Mouse (Mus musculus): ENCODE results near the gene Dnajb2.
"Not testable (repeated sequence)": the region's sequence is repeated elsewhere in the genome, so short reads cannot be mapped to it uniquely, and the experiment has no call there.

Gene Dnajb2

DNA sequence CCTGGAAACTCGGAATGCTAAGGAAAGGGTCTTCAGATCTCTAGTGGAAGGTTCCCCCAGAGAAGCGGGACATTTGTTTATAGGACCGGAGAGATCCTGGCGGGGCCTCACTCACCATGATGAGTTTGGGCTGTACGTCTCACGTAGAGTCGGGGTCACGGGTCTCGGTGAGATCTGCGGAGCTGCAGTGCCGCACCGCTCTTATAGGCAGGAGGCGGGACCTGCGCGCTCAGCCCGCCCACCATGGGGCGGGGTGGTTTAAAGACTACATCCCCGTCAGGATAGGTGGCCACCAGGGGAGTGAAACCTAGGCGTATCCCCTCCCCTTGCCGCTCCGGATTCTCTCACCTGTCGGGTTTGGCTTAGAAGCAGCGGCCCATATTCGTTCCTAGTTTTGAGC, 17.1 kb upstream of the Dnajb2 start:
- DNase-seq (ENCODE audit: low spot score), result peak; percentile 86

- DNase-seq (ENCODE audit: low spot score), result no peak
Measured at GRCm38 (mm10) chr1:75219531-75219930, 16.7 kb upstream of the Dnajb2 start, which contains the start of gene Tuba4a. TSS of gene Tuba4a (minus strand) at chr1:75219865.

- DNase-seq (ENCODE audit: low spot score), result no peak
Measured at GRCm38 (mm10) chr1:75221538-75221937, 14.7 kb upstream of the Dnajb2 start.

DNA sequence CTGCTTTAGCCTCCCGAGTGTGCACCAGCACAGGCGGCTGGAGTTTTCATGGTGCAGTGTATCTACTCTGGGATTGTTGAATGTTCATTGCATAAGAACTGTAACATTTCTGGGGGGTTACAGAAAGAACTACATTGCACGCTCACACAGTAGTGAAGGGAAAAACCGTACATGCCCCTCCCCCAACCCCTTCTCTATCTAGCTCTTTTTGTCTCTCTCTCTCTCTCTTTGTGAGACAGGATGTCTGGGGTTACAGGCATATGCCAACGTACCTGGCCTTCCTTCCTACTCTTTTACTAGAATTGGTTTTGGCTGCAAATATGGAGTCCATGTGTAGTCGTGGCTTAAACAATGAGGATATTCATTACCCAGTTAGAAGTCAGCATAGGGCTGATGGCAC, 13.3 kb upstream of the Dnajb2 start:
- no peak for DNase-seq (ENCODE audit: low spot score)

DNA sequence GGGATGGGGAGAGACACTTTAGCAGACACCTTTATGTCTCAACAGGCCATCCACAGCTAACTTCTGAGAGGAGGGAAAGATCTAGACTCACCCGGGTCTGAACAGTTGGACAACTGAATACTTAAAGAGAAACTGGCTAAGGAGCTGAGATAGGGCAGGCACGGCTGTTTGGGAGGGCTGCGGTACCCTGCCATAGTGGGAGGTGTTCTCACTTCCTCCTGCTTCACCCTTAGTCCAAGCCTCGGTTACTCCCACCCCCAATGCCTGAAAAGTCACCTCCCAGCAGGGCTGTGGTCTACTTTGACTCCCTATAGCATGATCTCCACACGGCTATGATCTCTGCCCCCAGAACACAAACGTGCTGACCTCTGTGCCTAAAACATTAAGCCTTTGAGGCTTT, 12.7 kb upstream of the Dnajb2 start:
- no peak for DNase-seq (ENCODE audit: low spot score)

GRCm38 (mm10) chr1:75225473-75225872, 10.7 kb upstream of the Dnajb2 start:
- no peak for DNase-seq (ENCODE audit: low spot score)

DNA sequence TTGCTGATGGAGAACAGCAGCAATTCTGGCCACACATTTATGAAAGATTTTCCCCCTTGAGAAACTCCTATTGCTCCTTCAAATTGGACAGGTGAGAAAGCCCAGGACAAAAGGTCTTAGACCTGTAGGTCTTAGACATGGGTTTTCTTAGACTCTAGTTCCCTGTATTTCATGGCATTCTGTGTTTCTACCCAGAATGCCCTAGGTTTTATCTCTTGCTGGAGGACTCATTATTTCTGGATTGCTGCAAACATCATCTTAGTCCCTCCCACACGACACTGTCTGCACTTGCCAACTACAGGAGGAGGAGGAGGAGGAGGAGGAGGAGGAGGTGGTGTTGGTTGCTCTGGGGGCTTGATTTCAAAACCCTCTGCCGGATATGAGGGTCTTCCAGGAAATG, 10.1 kb upstream of the Dnajb2 start:
- DNase-seq (ENCODE audit: low spot score), result no peak

GRCm38 (mm10) chr1:75227653-75228052, 8.6 kb upstream of the Dnajb2 start:
- no peak for DNase-seq (ENCODE audit: low spot score)

DNA sequence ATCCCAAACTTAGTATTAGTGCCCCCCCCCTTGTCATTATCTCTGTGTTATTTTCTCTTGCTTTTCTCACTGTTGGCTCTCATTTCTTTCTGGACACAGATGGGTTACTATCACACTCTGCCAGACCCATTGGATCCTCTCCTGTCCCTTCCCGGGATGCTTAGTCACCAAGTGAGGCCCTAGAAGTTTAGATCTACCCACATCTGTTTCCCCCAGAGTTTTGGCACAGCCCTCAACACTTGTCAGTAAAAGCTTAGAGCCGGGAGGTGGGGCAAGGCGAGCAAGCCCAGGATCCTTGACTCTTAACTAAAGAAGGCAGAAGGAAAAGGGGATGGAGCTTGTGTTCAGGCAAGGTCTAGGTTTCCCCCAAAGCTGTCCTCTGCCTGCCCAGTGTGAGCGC, 7.0 kb upstream of the Dnajb2 start:
- DNase-seq (ENCODE audit: low spot score), result no peak

- DNase-seq (ENCODE audit: low spot score), result no peak
Measured at GRCm38 (mm10) chr1:75230335-75230994, 5.7 kb upstream of the Dnajb2 start.

- no peak for DNase-seq (ENCODE audit: low spot score)
Measured at GRCm38 (mm10) chr1:75231224-75231623, 5.0 kb upstream of the Dnajb2 start.

DNA sequence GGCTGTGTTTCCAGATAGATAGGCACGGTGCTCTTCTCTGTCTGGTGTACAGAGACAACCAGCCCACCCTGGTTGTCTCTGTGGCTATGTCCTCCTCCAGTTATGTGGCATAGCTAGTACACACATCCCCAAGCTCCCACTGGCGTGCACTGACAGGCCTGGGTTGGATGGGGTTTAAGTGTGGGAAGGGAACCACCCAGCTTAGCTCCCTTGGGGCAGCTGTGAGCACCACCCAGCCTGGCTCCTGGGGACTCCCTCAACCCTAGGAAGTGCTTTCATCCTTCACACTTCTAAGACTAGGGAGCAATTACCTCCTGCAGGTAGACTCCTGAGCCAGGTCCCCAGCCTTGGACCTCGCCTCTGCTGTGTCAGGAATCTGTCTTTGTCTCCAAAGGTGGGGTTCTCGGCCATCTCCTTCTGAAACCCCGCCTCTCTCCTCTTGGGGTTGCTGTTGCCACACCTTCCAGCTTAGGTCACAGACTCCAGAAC, 4.5 kb upstream of the Dnajb2 start, which contains the start of gene A630095N17Rik:
Gene A630095N17Rik, minus strand, starts transcription at position 439 of the 489 bp plus-strand sequence.
- DNase-seq (ENCODE audit: low spot score), result no peak

DNA sequence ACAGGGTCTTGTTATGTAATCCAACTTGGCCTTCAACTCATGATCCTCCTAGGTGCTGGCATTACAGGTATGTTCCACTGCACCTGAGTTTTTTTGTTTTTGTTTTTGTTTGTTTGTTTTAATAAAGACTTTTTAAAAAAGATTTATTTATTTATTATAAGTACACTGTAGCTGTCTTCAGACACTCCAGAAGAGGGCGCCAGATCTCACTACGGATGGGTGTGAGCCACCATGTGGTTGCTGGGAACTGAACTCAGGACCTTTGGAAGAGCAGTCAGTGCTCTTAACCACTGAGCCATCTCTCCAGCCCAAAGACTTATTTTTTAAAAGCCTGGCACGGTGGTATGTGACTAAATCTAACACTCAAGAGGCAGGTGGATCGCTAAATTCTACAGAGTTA, 3.7 kb upstream of the Dnajb2 start:
- not testable (repeated sequence) for DNase-seq (ENCODE audit: low spot score)

- DNase-seq (ENCODE audit: low spot score), result peak; percentile 53
Measured at GRCm38 (mm10) chr1:75234606-75235005, 1.6 kb upstream of the Dnajb2 start.

DNA sequence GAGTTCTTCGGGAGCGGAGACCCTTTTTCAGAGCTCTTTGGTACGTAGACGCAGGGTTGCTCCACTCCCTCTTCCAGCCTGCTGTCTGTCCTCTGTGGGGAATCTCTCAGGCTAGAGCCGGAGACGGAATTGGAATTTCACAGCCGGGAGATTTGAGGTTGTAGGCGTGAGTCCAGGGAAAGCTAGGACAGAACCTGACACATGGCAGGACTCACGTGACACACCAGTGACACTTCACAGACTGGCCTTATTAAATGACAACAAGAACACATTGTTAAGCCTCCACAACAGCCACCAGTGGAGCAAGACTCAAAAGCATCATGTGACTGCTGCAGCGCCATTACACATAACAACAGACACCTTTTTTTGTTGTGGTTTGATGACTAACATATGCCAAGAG, 3.4 kb downstream of the Dnajb2 start:
- no peak for DNase-seq (ENCODE audit: low spot score)

DNA sequence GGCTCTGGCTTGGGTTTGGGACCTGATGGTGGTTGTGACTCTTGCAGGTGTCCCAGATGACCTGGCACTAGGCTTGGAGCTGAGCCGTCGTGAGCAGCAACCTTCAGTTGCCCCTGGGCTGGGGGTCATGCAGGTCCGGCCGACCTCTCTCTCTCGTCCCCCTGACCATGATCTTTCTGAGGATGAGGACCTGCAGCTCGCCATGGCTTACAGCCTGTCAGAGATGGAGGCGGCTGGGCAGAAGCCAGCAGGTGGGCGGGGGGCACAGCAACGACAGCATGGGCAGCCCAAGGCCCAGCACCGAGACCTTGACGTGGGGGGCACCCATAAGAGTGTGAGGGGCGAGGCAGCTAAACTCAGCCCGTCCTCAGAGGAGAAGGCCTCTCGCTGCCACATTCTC, 7.2 kb downstream of the Dnajb2 start:
- no peak for DNase-seq (ENCODE audit: low spot score)

- no peak for DNase-seq (ENCODE audit: low spot score)
Measured at GRCm38 (mm10) chr1:75244175-75244826, 8.1 kb downstream of the Dnajb2 start.

DNA sequence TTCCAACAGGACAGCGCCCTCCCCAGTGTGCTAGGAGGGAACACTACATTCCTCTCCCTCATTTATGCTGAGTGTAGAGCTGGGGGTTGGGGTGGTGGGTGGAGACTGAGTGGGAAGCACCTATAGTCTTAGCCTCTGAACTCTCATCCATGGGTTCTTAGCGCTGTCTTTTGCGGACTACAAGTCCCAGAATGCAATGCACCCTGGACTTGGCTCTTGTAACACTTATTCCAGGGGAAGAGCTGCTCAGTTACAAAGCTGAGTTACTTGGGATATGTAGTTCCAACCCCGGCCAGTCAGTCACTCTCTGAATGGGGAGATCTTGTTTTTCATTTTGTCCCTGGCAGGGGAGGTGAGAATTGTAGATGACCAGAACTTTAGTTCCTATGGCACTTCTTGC, 8.6 kb downstream of the Dnajb2 start:
- no peak for DNase-seq (ENCODE audit: low spot score)

DNA sequence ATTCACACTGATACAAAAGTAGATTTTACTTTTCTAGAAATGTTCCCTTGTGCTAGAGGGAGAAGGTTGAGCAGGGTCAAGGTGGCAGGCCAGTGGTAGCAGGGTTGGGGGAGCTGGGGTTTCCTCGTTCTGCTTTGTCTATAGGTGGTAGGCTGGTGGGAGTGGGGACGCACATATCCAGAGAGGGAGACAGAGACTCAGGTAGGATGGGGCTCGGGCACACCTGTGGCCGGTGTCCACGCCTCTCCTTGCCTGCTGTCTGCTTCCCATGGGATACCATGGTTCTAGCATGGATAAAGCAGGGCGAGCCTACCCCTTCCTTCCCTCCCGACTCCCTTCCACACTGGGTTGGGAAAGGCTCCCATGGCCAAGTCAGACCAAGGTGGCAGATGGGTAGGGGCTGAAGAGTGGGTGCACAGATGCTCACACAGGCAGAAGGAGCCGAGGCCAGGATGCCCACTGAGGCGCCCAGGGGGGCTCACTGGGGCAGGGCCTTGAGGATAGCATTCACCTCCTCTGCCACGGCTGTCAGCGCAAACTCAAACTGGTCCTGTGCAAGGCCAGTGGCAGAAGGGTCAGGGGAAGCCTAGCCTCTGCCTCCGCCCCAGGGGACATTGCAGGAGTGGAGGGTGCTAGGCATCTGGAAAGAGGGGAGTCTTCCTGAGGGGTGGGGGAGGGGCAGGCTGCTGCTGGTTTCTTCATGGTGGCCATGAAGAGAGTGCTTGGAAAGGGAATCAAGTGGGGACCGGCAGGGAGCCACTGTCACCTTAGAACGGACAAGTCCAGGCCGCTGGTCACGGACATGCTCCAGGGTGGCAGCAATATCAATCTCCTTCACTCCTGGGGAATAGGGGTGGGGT, 11.1 kb downstream of the Dnajb2 start:
- DNase-seq (ENCODE audit: low spot score), result no peak

DNA sequence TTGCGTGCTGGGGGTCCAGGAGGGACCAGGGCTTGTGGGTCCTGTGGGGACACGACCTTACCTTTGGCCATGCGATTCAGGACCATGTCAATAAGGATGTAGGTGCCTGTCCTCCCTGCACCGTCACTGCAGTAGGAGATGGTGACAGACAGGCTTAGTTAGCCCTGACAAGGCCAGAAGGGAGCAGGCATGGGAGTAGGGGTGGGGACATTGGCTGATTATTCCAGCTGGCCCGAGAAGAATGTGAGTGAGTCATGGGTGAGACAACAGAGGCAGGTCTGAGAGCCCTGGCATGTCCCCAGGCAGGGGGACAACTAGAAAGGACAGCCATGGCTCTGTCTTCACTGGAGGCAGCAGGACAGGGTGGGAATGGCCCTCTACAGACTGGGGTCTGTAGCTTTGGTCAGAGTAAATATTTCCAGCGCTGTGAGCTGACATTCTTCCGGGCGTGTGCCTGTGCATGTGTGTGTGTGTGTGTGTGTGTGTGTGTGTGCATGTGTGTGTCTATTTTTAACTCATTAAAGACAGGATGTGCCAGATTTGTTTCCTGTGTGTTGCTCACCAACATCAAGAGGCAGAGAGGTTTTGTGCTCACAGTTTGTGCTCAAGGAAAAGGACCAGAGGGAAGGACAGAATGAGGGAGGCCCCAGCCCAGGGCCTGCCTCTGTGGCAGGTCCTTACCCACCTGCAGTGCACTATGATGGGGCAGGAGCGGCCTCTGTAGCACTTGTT, 12.0 kb downstream of the Dnajb2 start:
- DNase-seq (ENCODE audit: low spot score), result no peak

DNA sequence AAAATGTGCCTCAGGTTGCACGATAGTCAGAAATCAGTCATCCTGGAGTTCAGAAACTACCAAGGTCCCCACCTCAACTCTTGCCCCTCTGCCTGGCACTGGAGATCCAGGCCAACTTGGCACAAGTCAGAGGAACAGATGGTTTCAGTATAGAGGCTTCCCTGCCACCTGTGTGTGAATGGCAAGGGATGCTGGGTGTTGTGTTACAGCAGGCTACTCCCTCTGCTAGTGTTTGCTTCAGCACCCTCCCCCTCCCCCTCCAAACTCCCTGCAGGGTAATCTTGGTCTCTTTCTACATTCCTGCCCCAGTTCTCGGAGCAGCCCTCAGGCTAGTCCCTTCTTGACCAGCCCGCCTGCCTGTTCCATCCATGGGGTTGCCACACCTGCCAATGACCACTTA, 14.3 kb downstream of the Dnajb2 start:
- no peak for DNase-seq (ENCODE audit: low spot score)
